ENCODE assay signal across 15 mouse cellular contexts in genomic region chr9:86999956-87000582, GRCm38 (mm10). TPM values are rescaled to one million over a fixed set of nuclear protein-coding genes. Genes with fewer than 3 reads are reported as not detected.
A peak's percentile ranks its signal among the peaks of the same experiment; 100 is the strongest.
DNase-seq lines count a peak whose midpoint lies in the region.
"Had no signal": no experiment of that assay in that cellular context is flagged by ENCODE, and none has a peak within 500 bp of the region (broad histone marks: within the 10 kb centered on the region; RNA-seq: fewer than 3 reads in every experiment).

No protein-coding gene starts in this region.

- peak; percentile 80 to 93 for DNase-seq in adrenal gland, adult (ENCODE audit: inconsistent age in 2 of 2, low spot score in 1 of 2)
- DNase-seq in adrenal gland, postnatal 4 days (ENCODE audit: low spot score in 2 of 2), result no peak
- DNase-seq in 3134 (ENCODE audit: extremely low read depth, insufficient read length, low spot score), result peak; percentile 31
- peak; percentile 35 for DNase-seq in adrenal gland, postnatal 10 days
- peak; percentile 22 to 31 for DNase-seq in layer of hippocampus, postnatal 36 days
- DNase-seq in cerebellum, adult 9-11 months, result no peak
- no peak for DNase-seq in gastrocnemius, postnatal 25 days
- no peak for DNase-seq in thymus, postnatal 0 days (ENCODE audit: low spot score)
- DNase-seq: kidney, postnatal 36 days; thymus, adult 2 months had no signal

RNA-seq across cellular contexts. Expression of gene Ripply2, which starts 15.3 kb away (rescaled TPM):
- total RNA-seq in adrenal gland, postnatal 4 days (2021), result 1 to 10 TPM; 1.4 to 2.2 TPM
- total RNA-seq in adrenal gland, postnatal 10 days (2021), result under 1 TPM; 0.45 to 0.70 TPM
- 10 to 100 TPM; 10.0 to 13.6 TPM for total RNA-seq in layer of hippocampus, postnatal 36 days (2021)
- total RNA-seq in gastrocnemius, postnatal 25 days (2021), result not detected
- polyA plus RNA-seq in thymus, postnatal 0 days (2015; fragmentation: Nextera tagmentation; extraction: Ambion mirVana), result 1.1 TPM in 1 of 2 replicates, not detected in the other
- total RNA-seq: heart, adult 8-10 months; heart, postnatal 25 days had no signal
- polyA plus RNA-seq: embryonic facial prominence, embryonic 13.5 days; liver, embryonic 11.5 days; lung, postnatal 0 days had no signal

RNA-seq across cellular contexts. Expression of gene Cyb5r4, which starts 21.7 kb away (rescaled TPM):
- 10 to 100 TPM; 40.9 to 41.4 TPM for total RNA-seq in adrenal gland, postnatal 4 days (2021)
- total RNA-seq in adrenal gland, postnatal 10 days (2021), result 10 to 100 TPM; 31.7 to 35.9 TPM
- 10 to 100 TPM; 39.2 to 45.6 TPM for total RNA-seq in layer of hippocampus, postnatal 36 days (2021)
- 10 to 100 TPM; 23.7 to 29.5 TPM for total RNA-seq in gastrocnemius, postnatal 25 days (2021)
- 63.4 and 65.5 TPM in 2 replicates for polyA plus RNA-seq in thymus, postnatal 0 days (2015; fragmentation: Nextera tagmentation; extraction: Ambion mirVana)

Comparison
In these comparisons a context has a peak if more than half of its experiments do, and no peak if none do; other contexts are left out.
1. DNase-seq: peak in adrenal gland, adult (2 of 2), 3134 (single experiment), adrenal gland, postnatal 10 days (single experiment) and layer of hippocampus, postnatal 36 days (2 of 2); none in adrenal gland, postnatal 4 days (0 of 2), cerebellum, adult 9-11 months (single experiment), gastrocnemius, postnatal 25 days (single experiment) and thymus, postnatal 0 days (single experiment).